Mouse (Mus musculus) gastrocnemius, adult 2 months (tissue): ENCODE data around the gene Txn2. TPM values are rescaled to one million over a fixed set of nuclear protein-coding genes. Genes with fewer than 3 reads are reported as not detected.

ENCODE experiments used
- DNase-seq: peaks from one replicate; pipeline ENCODE4 v3.0.0; 2022
- H3K27ac ChIP-seq: fragments of 200-600 bp; 2 replicates; pipeline ENCODE4 v1.8.1; 2022; ENCODE audit warnings: mild to moderate bottlenecking
- H3K4me3 ChIP-seq: fragments of 200-600 bp; 2 replicates; pipeline ENCODE4 v1.8.1; 2022; ENCODE audit warnings: mild to moderate bottlenecking, moderate library complexity
- CTCF ChIP-seq: fragments of 200-600 bp; IDR thresholded peaks from 2 replicates; pipeline ENCODE4 v1.8.1; 2022; ENCODE audit warnings: antibody characterized with exemption, mild to moderate bottlenecking, moderate library complexity
- intact Hi-C: fragments of 180-260 bp; cut with DNase I; formaldehyde crosslinking; loops from one replicate; pipeline ENCODE4 v1.15.1; 2025
- total RNA-seq, 2 experiments: library from RNA; stranded (reverse); gene quantifications; 2 replicates each; pipeline ENCODE4 v1.2.3; 2021

Gene Txn2
- total RNA-seq, 2 experiments from 2014 or later = 189 to 247 TPM

DNA sequence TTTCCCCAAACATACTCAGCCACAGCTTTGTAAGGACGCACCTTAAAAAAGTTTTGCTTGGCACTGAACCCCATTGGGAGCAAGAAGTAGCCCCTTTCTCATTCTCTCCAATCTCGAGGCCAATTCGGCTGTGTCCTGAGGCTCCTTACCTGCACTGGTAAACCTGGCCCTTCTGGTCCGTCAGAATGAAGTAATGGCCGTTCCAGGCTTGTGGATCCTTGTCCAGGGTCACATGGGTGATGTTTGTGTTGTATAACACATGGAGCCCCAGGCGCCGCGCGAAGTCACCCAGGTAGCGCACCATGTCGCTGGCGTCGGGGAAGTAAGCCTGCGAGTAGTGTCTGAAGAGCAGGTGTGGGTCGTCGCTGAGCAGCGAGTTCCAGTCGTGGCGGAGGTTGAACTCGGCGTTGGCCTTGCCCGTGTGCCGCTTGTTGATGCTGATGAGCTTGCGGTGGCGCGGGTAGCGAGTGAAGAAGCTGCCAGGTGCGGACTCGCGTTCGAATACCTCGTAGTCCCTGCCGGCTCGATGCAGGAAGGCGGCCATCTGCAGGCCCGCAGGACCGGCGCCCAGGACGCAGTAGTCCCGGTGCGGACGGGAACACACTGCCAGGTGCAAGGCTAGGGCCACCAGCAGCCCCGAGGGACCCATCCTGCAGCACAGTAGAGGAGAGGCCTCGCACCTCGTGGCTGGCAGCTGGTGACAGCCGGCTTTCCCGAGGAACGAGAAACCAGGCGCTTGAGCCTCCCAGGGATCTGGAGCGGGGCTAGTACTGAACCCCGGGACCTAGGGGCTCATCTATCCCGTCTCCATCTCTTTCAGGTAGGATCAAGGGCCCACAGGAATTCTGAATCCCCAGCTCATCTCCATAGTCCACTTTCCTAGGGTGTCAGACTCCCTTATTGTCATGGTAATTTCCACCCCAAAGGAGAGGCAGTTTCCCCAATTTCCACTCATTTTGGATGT lies 26.9 kb upstream of the Txn2 start:
- Histone ChIP-seq H3K4me3 (peak overlapping the region; percentile 74), H3K27ac (0 out of 2 replicates have a peak overlapping the region, but pooled peaks have one; percentile 35)
- no peak for TF ChIP-seq CTCF
- intact Hi-C loops = loop anchor here (1.0 kb wide), 1 partner anchor 22 kb away; no protein-coding TSS in a partner anchor
- DNase-seq = peak; percentile 35

DNA sequence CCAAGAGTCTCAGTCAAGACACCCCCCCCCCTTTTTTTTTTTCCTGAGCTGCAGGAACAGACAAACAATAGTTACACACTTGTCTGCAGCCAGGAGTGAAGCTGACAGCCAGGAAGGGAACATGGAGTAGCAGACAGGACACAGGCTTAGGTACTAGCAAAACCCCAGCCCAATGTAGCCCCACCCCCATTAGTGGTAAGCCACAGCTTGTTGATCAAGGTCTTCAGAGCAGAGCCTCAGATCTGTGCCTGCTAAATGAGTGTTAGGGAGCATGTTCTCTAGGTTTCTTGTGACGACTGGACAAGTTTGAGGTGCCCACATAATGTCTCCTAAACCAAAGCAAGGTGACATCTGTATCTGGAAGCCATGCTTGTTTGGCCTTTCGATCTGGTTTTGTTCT lies 25.6 kb upstream of the Txn2 start:
- intact Hi-C loops = no loop called here
- TF ChIP-seq CTCF = no peak
- H3K27ac ChIP-seq = no peak overlapping the region

DNA sequence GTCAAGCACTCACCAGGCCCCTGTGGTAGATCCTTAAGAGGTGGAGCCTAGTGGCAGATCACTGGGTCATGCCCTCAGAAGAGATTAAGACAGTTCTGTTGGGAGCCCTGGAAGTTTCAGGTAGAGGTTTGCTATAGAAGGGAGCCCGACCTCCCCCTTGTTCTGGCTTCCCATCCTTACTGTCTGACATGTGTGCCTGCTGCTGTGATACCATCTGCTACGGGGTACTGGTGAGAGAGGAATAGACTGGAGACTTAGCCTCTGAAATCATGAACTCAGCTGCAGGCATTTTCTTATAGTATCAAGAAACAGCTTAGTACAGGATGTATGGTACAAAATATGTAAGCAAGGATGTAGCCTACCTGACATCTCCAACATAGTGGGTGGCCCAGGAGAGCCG lies 24.1 kb upstream of the Txn2 start:
- intact Hi-C loops = no loop called here
- H3K27ac ChIP-seq = no peak overlapping the region
- DNase-seq = no peak
- H3K4me3 ChIP-seq = no peak overlapping the region
- TF ChIP-seq CTCF = no peak

More for the DNA sequence above, 25.6 kb upstream of the Txn2 start:
- H3K4me3 ChIP-seq = no peak overlapping the region
- DNase-seq = no peak

DNA sequence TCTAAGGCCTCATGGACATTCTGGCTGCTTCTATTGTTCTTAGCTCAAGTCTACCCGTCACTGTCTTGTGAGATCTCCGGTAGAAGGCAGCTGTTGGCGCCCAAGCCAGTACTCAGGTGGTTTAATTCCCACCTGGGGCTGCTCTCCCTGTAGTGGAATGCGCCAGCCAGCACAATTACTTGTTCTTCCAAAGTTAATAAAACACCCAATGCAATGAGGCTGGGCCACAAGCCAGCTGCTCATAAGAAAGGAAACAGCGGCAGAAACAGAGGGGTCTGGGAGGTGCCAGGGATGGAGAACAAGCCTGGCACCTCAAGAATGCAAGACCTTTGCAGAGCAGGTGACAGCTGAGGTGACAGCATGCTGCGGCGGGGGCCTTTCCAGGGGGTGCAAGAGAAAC lies 20.3 kb upstream of the Txn2 start:
- Histone ChIP-seq H3K27ac (no peak overlapping the region), H3K4me3 (no peak overlapping the region)
- TF ChIP-seq CTCF = no peak
- intact Hi-C loops = no loop called here
- DNase-seq = no peak

DNA sequence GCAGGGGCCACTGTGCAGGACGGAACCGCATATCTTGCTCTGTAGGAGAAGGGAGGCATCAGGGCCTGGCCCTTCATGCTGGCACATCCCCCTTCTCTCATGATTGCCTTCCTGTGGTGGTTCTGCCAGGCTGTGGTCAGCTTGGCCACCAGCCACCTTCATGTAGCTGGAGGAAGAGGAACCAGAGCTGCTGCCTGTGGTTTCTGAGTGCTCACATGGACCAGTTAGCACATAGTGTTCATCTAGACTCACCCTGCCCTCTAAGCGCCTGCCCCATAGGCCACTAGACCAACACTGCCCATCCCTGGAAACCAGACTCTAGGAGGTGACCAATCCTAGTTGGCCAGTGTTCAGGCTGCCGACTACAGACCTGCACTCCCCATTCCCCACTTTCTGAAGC lies 16.9 kb upstream of the Txn2 start:
- intact Hi-C loops = no loop called here
- peak; percentile 62 for DNase-seq

DNA sequence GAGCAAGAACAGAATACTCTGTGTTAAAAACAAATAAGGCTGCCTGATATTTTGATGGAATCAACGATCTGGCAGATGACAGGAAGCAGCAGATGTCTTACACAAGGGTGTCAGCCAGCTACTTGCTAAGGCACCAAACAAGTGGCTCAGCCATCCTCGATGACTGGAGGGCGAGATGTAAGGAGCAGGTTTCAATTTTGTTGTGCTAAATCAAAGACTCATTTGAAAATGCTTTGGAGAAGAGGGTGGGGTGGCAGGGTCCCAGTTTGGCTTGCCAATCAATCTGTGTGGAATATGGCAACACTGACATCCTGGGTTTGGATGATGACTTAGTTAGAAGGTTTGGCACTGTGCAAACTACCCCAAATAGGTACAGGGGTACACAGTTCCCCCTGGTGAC lies 12.8 kb upstream of the Txn2 start:
- no peak for TF ChIP-seq CTCF
- intact Hi-C loops = no loop called here

More for the DNA sequence above, 16.9 kb upstream of the Txn2 start:
- no peak for TF ChIP-seq CTCF
- no peak overlapping the region for H3K27ac ChIP-seq
- no peak overlapping the region for H3K4me3 ChIP-seq

DNA sequence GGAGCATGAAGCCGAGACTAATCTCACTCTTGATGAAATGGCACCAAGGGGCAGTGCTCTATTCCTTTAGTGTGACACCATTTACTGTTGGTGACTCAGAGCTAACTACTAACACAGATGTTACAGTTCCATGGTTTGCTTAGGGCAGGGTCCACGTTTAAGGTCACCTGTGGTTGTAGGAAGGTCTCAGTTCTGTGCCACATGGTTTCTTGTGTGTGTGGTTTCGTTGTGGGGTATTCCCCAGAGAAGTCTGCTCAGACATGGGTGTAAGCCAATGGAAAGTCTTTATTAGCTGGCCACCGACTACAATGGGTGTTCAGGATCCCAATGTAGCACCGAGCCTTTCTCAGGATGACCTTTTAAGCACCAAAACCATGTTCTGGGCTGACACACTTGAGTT lies 9.7 kb upstream of the Txn2 start:
- no peak for DNase-seq
- intact Hi-C loops = no loop called here
- H3K4me3 ChIP-seq = no peak overlapping the region
- H3K27ac ChIP-seq = no peak overlapping the region
- TF ChIP-seq CTCF = no peak

More for the DNA sequence above, 12.8 kb upstream of the Txn2 start:
- Histone ChIP-seq H3K27ac (no peak overlapping the region), H3K4me3 (no peak overlapping the region)
- DNase-seq = no peak

DNA sequence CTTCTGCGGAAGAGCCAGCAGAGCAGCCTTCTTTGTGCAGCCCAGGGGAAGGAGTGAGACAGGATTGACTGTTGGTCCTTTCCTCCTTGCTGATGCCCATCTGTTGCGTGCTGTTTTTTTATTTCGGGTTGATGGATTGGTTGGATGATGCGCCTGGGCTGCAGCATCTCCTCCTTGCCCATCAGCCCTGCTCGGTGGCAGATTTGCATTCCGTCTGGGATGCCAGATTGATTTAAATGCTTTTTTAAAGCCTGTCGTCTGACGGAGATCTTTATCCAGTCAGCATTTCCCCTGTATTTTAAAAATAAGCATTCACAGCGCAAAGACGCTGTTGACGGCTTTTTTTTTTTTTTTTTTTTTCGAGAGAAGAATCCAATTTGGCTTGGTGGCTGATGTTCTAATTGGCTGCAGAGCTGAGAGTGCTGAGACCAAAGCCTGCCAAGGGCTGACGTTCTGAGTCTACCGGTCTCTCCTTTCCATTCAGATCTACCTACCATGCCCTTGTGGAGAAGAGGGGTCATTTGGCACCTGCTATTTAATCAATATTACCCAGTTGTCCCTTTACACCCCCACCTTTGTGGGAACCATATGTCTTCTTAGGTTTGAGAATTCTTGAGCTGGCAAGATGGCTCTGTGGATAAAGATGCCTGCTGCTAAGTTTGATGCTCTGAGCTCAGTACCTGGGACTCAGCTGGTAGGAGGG lies 7.0 kb upstream of the Txn2 start:
- no peak for TF ChIP-seq CTCF
- no peak overlapping the region for H3K27ac ChIP-seq
- H3K4me3 ChIP-seq = no peak overlapping the region
- intact Hi-C loops = no loop called here
- no peak for DNase-seq

DNA sequence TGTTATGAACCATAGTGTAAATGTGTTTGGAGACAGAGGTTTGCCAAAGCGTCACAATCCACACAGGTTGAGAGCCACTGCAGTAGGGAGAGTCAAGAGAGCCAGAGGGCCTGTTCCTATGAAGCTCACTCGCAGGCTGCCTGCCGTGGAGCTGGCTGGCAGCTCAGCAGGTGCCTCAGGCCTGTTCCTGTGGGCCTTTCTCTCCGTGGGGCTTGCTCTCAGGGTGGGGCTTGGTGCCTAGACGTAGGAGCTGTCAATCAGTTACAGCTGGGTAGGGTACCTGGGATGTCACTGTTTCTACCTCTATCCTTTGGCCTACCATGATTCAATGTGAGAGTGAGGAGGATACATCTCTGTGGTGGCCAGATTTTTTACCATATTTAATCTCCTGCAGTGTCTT lies 6.2 kb upstream of the Txn2 start:
- no peak for DNase-seq
- no peak for TF ChIP-seq CTCF
- Histone ChIP-seq H3K27ac (peak overlapping the region; percentile 86), H3K4me3 (no peak overlapping the region)
- intact Hi-C loops = loop anchor here (5.0 kb wide), 1 partner anchor 37 kb away; the partner anchor contains the start of gene Eif3d

DNA sequence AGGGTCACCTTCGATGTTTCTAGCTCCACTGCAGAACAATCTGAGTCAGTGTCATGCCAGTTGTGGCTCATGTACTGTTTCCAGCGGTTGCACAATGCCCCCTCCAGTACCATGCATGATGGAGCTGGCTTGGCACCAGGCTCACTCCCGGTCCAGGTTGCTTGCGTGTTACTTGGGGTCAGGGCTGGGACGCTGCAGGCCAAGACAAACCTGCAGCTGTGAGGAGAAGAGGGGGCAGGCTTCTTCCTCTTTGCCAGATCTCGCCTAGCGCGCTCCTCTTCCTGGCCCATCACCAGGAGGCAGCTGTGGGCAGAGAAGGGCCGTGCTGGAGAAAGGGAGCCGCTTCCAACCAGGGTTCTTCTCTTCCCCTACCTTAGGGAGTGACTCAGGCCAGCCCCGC lies 5.5 kb upstream of the Txn2 start:
- peak overlapping the region; percentile 86 for H3K27ac ChIP-seq
- intact Hi-C loops = loop anchor here (5.0 kb wide), 1 partner anchor 38 kb away; the partner anchor contains the start of gene Eif3d
- peak; percentile 73 for DNase-seq
- peak overlapping the region; percentile 47 for H3K4me3 ChIP-seq
- TF ChIP-seq CTCF = no peak

DNA sequence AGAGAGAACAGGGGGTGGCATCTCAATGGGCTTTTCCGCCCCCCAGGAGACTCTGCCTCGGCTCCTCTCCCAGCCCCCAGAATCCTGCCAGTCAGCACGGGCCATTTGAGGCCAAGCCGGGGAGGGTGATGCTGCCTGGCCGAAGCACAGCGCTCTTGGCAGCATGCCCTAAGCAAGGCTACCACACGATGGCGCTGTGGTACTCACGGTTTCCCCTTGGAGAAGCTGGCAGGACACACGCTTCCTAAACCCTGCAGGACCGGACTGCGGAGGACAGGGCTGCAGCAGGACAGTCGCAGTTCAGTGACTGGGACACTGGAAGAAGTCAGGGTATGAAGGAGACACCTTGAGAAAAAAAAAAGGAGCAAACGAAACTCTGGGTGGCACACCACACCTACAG lies 5.0 kb upstream of the Txn2 start:
- intact Hi-C loops = loop anchor here (1.0 to 5.0 kb wide), 2 partner anchors 23 to 39 kb away; partner anchors contain the start of genes Eif3d and Foxred2
- peak; percentile 98 for DNase-seq
- TF ChIP-seq CTCF = peak; percentile 98; the same call in 1 of the 2 replicates
- Histone ChIP-seq H3K4me3 (peak overlapping the region; percentile 47), H3K27ac (peak overlapping the region; percentile 86)

DNA sequence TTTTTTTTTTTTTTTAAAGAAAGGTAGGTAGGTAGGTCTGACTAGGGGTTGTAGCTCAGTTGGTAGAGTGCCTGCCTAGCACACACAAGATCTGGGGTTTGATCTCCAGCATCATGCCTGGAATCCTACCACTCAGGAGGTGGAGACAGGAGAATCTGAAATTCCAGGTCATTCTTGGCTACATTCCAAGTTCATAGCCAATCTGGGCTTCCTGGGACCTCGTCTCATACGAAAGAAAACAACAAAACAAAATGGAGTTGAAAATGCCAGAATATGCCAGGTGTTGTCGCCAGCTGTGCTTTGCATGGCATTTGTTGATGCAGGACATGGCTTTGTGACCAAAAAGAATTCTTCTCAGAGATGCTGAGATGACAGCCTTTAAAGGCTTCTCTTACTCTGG lies 4.4 kb upstream of the Txn2 start:
- DNase-seq = no peak
- intact Hi-C loops = loop anchor here (1.0 to 5.0 kb wide), 2 partner anchors 23 to 39 kb away; partner anchors contain the start of genes Eif3d and Foxred2
- H3K4me3 ChIP-seq = peak overlapping the region; percentile 43
- peak overlapping the region; percentile 86 for H3K27ac ChIP-seq
- TF ChIP-seq CTCF = no peak

DNA sequence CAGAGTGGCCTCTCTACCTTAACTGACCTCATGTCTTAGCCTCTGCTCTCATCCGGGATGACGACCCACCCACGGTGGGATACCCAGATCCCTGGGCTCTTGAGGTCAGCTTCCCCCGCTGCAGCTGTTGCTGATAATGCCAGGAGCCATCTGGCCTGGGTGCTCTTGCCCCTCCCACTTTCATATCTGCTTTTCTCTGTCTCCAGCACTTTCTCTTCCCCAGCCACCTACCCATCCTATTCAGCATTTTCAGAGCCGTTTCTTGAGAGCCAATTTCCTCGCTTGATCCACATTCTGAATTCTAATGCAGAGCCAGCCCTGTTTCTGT lies 2.8 kb upstream of the Txn2 start:
- TF ChIP-seq CTCF = no peak
- intact Hi-C loops = loop anchor here (5.0 kb wide), 1 partner anchor 41 kb away; the partner anchor contains the start of gene Eif3d
- DNase-seq = peak; percentile 46
- Histone ChIP-seq H3K4me3 (no peak overlapping the region), H3K27ac (peak overlapping the region; percentile 31)
